Mouse (Mus musculus) monocyte, adult 5-6 weeks (primary cell): ENCODE measurements around the gene Gmnc. TPM values are rescaled to one million over a fixed set of nuclear protein-coding genes. Genes with fewer than 3 reads are reported as not detected.

ENCODE experiments used
- ATAC-seq: fragments of 153-309, 156-312 bp; replicated peaks from 2 replicates; pipeline ENCODE4 v1.8.0; 2017; ENCODE audit warnings: mild to moderate bottlenecking; ENCODE audit not compliant: low TSS enrichment, insufficient number of reproducible peaks, severe bottlenecking, poor library complexity, low FRiP score
- total RNA-seq: library from RNA; stranded (forward); fragments of 200-1000, 200-491, 200-594 nt; gene quantifications from 3 replicates; pipeline ENCODE4 v1.2.3, GENCODE M21; 2017

Gmnc gene
- total RNA-seq = not detected in 3 replicates

DNA sequence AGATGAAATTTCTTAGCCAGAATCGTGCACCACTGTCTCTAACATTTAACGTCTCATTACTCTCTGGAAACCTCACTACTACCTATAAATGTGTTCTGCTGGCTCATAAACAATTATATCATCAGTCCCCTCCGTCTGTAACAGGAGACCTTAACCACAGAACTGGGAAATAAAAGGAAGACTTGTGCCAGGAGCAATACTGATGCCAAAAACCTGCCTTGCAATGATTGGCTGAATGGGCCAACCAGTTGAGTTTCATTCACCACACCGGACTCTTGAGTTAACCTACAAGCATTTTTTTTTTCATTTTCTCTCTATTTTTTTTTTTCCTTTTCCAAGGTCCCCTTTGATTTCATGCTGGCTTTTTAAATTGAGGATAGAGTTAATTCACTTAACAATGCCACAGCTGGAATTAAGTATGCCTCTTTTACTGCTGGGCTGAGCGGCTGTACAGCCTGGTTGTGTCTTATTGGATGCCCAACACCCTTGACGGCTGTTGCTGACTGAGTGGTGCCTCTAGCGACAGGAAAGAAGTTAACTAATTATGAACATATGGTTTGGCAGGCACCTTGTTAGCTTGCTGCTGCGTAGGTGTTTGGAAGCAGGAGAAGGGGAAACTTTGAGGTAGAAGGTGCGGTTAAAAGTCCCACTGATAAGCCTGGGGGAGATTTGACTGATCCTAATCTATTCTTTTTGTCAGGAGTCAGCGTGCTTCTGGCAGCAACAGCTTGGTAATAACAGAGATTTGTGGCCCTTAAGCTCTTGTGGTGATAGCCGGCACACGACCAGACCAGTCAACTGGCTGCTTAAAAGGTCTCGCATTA lies at the start of gene Gmnc:
Gene Gmnc (minus strand): TSS at position 176 of the 824 bp plus-strand sequence.
- no peak for ATAC-seq

DNA sequence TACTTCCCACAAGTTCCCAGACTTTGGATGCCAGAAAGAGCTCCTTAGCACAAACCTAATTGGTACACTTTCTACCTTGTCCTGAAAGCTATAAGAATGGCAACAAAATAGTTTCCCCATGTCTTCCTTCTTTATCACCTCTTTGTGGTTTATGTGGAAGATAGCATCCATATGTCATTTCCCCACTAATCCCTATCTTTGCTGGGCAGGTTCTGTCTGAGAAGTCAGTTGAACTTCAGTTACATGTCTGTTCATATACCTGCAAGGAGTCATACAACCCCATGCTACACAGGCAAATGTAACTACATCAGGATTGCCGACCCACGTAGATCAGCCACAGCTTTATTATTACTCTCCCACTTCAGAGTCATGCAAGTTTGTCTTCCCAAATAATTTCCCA lies 35.8 kb upstream of the Gmnc start:
- no peak for ATAC-seq

DNA sequence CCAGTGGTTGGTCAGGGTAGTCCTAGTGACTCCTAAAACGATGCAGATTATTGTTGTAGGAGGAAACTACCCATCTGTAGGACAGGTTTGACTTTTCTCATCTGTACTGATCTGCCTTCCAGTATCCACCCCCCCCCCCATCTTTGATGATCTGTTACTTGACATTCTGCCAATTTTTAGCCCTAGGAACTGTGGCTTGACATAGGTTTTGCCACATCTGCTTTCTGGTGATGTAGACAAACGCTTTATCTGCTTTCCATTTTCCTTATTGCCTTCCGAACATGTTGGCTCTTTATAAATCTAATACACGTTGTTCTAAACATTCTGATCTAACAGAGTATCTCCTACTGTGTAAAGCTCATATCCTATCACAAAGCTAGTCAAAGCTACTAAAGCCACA lies 34.8 kb upstream of the Gmnc start:
- no peak for ATAC-seq

DNA sequence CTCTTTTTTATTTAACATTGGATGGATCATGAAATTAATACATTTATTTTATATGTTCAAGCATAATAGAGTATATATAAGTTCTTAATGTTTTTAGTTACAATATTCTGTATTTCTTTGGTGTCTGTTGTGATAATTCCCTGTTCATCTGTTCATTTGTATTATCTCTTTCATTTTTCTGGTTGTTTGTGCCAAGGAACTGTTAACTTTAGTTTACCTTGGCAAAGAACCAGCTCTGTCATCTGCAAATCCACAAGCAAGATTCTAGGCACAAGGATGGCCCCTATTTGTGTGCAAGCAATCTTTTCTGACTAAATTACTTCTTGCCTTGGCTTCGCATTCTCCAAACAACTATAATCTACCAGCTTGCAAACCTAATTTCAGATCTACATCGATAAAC lies 31.3 kb upstream of the Gmnc start:
- ATAC-seq = no peak

DNA sequence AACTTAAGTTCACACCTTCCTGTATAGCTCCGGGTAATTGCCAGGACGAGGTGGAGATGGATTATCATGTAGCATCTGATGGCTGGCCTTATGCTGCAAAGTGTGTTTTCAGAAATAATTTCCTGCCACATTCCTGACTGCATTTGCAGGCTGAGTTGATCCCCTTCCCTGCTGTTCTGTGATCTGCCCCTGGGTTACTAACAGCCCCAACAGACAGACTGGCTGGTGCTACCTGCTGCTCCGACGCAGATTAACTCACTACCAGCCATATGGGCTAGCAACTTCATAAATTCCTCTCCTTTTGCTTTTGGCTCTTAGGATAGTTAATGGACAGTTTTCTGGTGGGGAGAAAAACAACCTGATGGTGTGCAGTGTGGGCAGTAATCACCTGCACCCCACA lies 25.9 kb upstream of the Gmnc start:
- ATAC-seq = no peak

DNA sequence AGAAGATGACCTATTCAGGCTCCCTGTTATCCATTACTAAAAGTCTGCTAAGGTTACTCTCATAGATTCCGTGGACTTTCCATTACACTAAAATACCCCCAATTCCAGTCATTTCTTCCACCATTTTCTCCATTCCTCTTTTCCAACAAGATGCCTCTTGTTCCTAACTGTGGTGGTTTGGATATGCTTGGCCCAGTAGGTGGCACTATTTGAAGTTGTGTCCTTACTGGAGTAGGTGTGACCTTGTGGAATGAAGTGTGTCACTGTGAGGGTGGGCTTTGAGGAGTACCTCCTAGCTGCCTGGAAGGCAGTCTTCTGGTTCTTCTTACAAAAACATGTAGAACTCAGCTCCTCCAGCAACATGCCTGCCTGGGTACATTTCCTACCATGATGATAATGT lies 11.3 kb upstream of the Gmnc start:
- no peak for ATAC-seq

DNA sequence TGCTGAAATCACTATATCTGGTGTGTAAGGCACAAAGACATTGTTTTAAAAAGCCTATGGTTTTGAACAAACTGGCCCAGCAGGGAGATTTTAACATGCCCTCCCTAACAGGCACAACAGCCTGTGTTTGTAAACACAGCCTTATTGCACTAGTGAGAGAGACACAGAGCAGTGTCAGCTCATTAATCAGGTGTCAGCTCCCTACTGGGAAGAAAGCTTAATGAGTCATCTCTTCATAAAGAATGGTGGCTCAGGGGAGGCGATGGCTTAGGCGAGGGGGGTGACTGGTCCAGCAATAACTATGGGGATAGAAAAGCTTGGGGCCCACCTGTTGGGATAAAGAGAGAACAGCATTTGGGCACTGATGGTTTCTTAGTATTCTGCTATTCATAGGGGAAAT lies 8.1 kb upstream of the Gmnc start:
- no peak for ATAC-seq

DNA sequence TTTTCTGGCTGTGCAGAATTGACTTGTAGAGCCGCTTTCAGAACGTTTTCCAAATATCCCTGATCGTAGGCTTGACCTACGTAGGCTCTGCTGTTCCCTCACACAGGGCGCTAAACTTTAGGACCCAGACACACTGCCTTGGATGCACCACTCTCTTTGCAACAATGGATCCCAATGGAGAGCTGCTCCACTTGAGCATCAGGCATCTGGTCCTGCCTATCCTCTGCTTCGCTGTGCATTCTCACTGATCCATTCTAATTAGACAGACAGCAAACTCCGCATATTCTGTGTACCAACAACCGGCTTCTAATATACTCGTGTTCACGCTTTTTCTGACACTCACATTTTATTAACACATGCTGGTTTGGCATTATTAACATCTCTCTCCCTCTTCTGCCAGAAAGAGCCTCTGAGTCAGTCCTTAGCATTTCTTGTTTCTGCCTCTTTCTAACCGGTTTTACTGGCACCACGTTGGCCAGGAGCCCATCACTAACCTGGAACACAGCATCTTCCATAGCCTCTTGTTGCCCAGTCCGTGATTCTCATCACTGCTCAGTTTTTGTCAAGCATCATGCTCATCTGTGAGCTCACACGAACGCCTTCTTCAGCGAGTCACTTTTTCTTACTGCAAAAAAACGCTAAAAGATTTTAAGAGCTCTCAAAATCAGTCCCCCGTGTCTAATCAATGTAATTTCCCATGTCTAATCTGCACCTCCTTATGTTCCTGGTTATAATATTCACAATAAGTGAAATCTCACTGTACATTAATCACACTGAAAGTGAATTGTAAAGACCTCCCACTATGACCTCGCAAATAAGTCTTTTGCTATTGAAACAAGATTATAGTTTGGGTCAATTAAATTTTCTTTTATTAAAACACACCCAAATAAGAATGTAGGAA lies 1.8 kb downstream of the Gmnc start:
- no peak for ATAC-seq

DNA sequence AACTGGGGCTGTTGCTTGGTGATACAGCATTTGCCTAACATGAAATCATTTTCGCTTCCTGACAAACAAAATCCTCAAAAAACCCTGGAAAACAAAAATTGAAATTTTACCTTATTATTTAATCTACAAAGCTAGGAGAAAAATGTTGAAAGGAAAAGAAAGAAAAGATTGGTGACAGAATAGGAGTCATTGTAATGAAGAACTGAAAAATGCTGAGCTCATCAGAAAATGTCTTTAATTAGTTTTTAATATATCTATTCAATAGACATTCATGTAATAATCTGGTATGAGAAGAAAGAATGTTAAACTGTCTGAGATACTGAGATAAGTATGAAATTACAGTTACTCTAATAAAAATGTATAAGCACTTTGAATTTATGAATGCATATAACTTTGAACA lies 3.3 kb downstream of the Gmnc start:
- no peak for ATAC-seq

DNA sequence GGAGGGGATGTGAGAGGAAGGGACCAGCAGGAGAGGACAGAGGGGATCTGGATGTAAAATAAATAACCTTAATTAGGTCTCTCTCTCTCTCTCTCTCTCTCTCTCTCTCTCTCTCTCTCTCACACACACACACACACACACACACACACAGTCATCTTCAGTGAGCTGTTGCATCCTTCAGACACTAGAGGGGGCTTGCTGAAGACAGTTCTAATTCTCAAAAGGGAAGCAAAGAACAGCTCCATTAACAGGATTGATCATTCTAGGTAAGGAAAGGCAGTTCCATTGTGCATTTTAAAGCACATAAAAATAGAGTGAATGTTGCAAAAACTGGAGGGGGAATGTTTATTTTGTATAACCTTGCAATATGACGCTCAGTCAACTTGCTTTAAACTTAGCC lies 5.7 kb downstream of the Gmnc start:
- ATAC-seq = no peak

DNA sequence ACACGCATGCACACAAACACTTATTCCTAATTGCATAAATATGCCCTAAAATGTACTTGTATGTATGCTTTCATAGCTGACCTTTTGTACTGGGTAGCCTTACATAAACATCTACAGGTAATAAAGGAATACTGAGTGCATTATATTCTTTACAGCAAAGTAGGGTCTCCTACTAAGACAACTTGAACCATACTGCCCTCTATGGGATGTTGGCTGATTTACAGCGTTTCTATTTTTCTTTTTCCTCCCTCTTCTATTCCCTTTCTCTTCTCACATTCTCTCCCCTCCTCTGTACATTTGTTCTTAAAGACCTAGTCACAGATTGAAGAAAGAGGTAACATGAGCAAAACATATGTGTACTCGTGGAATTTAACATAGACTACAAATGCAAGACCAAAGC lies 9.3 kb downstream of the Gmnc start:
- no peak for ATAC-seq

DNA sequence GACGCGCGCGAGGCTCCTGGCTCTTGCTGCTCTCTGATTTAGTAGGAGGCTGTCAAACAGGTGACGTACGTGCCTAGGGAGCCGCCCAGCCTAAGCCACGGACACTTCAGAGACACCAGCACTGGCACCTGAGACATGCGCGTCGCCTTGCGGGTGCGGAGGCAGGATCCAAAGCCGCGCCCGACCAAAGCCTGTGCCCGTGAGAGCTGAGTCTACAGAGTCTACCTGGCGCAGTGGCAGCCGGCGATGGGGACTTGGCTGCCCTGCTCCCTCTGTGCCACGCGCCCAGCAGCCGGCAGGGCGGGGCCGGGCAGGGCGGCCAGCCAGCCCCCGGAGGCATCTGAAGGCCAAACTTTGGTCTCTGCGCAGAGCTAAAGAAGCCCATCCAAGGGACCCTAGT lies 23.5 kb downstream of the Gmnc start:
- no peak for ATAC-seq

DNA sequence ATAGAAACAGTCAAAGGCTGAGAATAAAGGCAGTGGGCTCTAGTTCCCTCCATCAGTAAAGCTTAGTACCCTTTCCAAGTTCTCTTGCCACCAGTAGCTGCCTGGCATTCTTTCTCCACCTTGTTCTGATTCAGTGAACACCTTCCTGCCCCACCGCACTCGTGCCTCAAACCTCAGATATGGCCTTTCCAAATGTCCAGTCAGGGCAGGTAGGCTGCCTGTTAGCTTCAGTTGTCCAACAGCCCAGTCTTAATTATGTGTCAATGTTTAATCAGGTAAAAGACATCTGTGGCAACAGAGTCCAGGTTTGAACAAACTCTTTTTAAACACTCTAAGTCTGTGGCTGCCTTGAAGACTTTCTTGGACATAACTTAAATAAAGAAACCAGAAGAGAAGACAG lies 24.6 kb downstream of the Gmnc start:
- no peak for ATAC-seq

DNA sequence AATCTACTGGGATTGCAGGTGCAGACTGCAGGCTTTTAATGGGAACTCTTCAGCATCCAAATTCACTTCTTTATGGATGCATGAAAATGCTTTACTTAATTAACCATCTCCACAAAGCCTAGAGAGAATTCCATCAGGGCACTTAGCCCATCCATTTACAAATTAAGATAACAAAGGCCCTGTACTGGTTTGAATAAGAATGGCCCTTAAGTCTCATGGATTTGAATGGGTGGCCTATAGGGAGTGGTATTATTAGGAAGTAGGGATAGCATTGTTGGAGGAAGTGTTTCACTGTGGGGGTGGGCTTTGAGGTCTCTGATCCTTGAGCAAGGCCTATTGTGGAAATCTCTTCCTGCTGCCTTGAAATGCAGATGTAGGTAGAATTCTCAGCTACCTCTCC lies 29.5 kb downstream of the Gmnc start:
- no peak for ATAC-seq

DNA sequence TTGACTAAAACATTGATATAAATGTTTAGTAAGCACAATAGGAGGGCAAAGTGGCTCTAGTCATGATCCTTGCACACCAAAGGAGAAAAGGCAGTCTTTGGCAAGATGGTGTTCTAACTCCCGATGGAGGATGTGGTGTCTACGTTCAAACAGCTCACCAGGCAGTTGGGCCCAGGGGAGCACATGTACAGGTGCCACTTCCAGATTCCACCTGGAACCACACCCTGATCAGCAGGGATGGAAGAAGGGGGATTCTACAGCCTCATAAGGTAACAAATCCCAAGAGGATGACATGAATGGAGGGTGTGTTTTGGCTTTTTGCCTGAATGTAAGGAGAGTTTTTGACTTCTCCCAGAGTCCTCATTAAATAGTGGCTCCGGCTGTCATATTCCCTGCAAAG lies 39.9 kb downstream of the Gmnc start:
- ATAC-seq = no peak

DNA sequence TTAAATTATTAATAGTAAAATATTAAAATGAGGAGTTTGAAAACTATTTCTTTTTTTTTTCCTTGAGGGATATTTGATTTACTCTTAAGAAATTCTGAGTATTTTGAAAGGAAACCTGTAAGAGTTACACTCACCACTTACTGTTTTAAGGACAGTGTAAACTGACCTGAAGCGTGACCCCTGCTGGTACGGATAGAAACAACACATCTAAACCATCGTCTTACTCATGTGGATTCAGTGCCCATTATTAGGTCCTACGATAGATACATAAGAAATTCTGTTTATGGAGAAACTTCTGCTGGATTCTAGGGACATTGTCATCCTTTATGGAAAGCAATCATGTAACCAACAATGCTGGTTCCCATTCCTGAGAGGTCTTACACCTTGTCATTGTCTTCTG lies 41.2 kb downstream of the Gmnc start:
- no peak for ATAC-seq

DNA sequence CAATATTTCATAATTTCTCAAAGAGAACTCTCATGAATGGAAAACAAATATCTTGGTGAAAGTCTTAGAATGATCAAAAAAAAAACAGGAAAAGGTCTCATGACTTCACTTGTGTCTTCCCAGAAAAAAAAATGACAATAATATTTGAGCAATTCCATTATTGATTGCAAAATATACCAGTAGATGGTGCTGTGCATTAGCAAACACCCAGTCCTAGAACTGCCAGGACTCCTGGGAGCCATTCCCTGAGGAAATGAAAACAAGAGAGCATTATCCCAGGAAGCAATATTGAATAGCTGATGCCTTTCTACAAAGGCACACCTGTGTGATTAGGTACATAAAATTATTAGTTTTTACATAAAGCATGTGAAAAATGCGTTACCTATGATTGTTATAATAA lies 87.5 kb downstream of the Gmnc start:
- ATAC-seq = no peak

DNA sequence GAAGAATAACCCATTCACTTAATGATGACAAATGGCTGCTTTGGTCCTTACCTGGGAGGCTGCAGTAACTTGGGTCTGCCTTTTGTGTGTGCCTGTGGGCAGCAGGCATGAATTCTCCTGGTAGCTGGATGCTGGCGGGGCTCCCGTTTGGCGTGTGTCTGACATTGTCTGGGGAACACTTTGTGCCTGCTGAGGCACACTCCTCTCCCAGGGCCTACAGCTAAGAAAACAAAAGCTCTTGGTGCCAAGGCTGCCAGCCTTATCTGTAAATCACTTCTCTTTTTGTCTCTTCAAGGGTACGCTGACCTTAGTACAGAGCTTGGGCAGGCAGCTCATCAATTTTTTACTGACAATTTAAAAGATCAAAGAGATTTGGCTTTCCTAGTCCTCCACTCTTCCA lies 90.0 kb downstream of the Gmnc start:
- no peak for ATAC-seq

DNA sequence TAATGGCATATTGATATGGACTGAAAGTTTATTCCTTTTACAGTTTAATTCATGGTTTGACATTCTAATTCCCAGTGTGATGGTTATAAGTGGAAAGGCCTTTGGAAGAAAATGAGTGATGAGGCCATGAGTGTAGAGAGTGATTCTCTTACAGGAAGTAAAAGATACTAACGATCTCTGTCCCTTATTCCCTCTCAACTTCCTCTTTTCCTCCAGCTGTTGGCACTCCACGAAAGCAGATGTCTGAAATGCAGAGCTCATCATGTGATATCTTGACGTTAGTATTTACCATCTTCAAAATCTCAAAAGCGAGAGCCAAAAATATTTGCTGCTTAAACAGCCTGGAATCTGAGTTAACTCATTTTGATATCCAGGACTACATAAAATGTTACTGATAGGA lies 105.1 kb downstream of the Gmnc start:
- ATAC-seq = no peak

DNA sequence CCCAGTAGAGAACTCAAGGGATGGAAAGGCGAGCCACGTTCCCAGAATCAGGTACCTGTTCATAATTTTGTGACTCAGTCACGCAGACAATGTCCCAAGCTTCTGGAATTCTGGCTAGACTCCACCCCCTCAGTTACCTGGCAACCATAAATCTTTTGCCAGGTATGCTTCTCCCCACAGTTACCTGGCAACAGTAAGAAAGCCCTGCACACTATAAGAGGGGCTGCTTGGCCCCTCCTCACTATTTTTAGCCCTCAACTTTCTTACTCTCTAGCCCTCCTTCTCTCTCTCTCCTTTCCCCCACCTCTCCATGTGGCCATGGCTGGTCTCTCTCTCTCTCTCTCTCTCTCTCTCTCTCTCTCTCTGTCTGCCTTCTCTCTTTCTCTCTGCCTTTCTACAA lies 114.6 kb downstream of the Gmnc start:
- ATAC-seq = no peak
